Mouse (Mus musculus) layer of hippocampus, adult 18-20 months (tissue): ENCODE measurements at regions not wholly inside any gene's neighbourhood (a gene's known extent, or its start where the extent isn't known, plus 50 kb on each side); places are given as distances from the start of the nearest gene placed in this dataset.
A peak's percentile ranks its signal among the peaks of the same experiment; 100 is the strongest.
"Not testable (repeated sequence)": the region's sequence is repeated elsewhere in the genome, so short reads cannot be mapped to it uniquely, and the experiment has no call there.

Experiments
- DNase-seq, 2 experiments: peaks; one replicate each; pipeline ENCODE4 v3.0.0; 2022; ENCODE audit warnings: low spot score in 2 of 2

DNA sequence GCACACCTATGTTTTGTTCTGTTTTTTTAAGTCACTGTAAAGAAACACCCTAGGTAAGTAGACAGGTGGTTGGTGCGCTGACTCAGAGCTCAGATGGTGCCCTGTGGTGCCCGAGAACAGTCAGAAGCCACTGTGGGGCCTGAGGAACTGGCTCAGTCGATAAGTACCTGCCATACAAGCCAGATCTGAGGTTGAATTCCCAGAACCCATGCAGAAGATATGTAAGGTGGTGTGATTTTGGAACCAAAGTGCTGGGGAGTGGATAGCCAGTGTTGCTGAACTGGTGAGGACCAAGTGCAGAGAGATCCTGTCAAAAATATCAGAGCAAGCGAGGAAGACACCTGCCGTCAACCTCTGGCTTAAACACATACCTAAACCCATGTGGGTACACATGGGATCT, 65.4 kb downstream of the Chst1 start:
- no peak for DNase-seq

DNA sequence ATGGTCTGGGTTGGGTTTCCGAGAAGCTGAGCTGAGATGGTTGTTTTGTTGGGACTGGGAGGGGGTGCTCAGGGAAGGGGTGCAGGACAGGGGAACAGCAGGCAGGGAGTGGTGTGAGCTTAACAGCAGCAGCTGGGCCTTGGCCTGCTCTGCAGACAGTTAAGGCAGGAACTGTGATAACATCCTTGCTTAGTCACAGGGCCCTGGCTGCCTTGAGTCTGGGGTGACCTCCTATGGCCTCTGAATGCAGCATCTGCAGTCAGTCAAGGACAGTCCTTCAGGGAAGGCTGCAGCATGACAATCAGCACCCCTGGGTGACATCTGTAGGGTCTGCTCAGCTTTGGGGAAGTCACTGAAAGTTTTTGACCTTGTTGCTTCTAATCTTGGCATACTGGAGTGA, 67.7 kb downstream of the Chst1 start:
- no peak for DNase-seq

- DNase-seq, result no peak
These were observed 68.2 kb downstream of the Chst1 start for GRCm38 (mm10) chr2:92667756-92668155.

- DNase-seq, result not testable (repeated sequence)
These were observed 70.0 kb downstream of the Chst1 start for GRCm38 (mm10) chr2:92669431-92670081.

GRCm38 (mm10) chr2:92671586-92671985, 72.1 kb downstream of the Chst1 start:
- peak in 1 of 2 experiments; percentile 64 for DNase-seq

DNA sequence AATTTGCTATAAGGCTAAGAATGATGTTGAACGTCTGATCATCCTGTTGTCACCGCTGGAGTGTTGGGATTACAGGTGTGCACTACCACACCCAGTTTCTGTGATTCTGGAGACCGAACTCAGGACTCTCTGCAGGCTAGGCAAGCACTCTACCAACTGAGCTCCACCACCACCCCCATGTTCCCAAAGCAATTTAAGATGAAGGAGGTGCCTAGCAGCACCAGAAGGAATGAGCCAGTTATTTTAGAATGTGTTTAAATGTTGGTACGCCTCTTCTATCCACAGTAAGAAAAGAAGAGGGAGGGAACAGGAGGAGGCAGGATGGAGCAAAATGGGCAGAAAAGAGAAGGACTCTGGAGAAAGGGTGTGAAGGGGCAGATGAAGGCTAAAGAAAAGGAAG, 72.6 kb downstream of the Chst1 start:
- DNase-seq, result peak in 1 of 2 experiments; percentile 55

DNA sequence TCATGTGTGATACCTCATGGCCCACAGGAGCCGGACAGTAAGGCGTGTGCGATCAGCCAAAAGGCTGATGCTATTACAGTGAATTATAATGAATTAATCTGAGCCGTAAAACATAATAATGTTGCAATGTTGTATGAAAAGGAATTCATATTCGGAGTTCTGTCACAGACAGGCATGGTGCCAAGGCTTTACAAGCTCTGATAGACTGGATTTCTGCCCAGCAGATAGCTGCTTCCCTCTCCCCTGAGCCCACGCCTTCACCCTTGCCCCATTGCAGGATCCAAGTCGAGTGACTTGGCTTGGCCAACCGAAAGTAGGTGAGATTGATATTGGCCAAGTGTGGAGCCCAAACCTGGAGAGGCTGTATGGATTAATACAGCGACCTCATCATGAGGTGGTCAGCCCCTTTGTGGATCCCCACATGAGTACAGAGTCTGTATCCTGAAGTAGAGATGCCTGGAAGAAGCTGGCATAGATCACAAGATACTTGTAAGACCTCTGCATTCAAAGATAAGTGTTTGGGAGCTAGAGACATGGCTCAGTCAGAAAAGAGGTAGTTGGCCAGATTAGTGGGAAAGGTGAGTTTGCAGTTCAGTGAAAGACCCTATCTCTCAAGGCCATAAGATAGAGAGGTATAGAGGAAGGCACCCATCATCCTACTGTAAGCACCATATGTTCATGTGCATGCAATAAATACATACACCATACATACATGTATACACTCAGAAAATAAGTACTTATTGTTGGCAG, 73.7 kb downstream of the Chst1 start:
- DNase-seq, result peak in 1 of 2 experiments; percentile 72

- DNase-seq, result no peak
These were observed 74.4 kb downstream of the Chst1 start for GRCm38 (mm10) chr2:92673931-92674330.

DNA sequence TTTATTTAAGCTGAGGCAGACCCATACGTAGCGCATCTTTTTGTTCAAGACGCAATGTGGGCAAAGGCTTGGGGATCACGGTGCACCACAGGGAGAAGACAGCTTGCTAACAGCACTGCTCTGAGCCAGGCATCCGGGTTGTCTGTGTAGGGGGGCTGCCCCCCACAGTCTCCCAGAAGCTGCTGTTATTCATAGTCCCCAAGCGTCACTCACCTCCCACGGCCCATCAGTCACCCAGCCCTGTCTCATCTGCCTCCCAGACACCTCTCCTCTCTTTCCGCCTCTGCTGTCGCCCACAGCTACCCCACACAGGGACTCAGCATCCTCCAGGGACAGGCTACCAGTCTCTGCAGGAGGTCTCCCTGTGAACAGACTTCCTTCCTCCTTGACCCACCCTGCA, 75.7 kb downstream of the Chst1 start:
- DNase-seq, result peak; percentile 91 to 96

- no peak for DNase-seq
These were observed 78.9 kb downstream of the Chst1 start for GRCm38 (mm10) chr2:92678276-92678930.

GRCm38 (mm10) chr2:92678999-92679704, 79.6 kb downstream of the Chst1 start:
- no peak for DNase-seq

DNA sequence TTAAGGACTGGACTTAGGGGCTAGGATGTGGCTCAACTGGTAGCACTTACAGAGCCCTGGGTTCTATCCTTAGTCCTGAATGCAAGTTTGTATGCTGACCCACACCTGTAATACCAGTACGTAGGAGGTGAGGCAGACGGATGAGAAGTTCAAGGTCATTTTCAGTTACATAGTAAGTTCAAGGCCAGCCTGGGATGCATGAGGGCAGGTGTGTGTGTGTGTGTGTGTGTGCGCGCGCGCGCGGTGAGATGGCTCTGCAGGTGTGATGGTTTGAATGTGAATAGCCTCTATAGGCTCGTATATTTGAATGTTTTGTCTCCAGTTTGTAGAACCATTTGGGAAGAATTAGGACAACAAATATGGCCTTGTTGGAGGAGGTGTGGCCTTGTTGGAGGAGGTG, 82.7 kb downstream of the Chst1 start:
- no peak for DNase-seq

- peak; percentile 66 to 88 for DNase-seq
These were observed 88.2 kb downstream of the Chst1 start for GRCm38 (mm10) chr2:92687702-92688101.

DNA sequence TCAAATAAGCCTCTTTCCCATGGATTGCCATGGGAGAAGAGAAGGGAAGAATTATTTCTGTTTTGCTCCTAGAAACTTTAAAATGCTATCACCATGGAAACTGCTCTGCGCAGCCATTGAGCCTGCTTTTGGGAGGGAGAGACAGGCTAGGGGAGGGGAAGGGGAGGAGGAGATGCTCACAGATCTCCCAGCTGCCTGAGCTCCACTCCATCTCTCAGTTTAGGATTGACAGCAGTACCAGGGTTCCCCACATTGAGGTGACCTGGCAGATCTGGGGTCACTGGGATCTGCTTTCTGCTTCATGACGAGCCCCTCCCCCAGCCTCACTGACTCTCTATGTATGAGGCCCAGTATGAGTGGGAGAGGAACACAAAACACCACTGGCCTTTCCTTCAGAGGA, 89.7 kb downstream of the Chst1 start:
- peak; percentile 70 to 78 for DNase-seq

DNA sequence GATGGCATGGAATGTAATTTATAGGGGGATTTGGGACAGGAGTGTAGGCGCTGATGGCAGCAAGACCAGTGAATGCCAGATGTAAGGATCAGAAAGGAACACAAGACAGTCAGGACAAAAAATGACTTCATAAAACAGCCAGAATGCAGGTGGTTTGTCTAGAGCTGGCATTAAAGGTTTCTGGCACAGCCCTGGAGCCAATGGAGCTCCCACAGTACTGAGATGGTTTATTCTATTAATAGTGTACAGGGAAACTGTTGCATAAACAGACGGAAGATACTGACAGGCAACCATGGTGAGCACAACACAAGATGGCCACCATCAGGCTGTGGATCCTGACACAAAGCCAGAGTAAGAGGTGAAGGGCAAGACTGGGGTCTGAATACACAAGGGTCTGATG, 90.8 kb downstream of the Chst1 start:
- DNase-seq, result peak in 1 of 2 experiments; percentile 51

- DNase-seq, result no peak
These were observed 91.9 kb downstream of the Chst1 start for GRCm38 (mm10) chr2:92691438-92691837.

GRCm38 (mm10) chr2:92692623-92693022, 93.1 kb downstream of the Chst1 start:
- peak; percentile 60 to 79 for DNase-seq

- no peak for DNase-seq
These were observed 93.5 kb downstream of the Chst1 start for GRCm38 (mm10) chr2:92693024-92693423.

DNA sequence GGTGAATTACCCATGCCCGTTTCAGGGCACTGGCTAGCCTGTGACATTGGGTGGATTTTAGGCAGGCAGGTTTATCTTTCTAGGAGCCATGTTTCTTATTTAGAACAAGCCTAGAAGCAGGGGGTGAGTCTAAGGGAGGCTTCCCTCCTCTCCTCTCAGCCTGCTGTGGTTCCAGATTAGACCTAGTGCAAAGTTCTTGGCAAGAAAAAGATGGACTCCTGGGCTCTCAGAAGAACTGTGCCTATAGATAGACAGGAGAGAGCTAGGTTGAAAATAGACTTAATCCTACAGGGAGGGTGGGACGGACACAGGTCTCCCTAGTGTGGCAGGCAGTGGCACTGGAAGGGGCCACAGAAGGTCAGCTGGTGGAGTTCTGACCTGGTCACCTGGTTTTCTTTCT, 95.3 kb downstream of the Chst1 start:
- no peak for DNase-seq

DNA sequence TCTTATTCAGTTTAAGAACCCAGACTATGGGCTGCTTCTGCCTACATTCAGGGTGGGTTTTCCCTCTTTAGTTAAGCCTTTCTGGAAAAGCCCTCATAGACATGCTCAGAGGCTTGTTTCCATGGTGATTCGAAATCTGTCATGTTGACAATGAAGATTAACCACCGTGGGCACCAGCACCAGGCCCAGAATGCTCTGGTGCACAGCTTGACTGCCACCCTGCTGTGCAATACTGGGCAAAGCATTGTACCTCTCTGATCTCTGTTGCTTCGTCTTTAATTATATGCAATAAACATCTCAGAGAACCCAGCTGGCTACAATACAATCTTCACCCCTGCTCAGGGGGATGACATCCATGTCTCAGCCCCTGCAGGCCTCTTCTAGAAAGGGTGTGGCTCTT, 96.4 kb downstream of the Chst1 start:
- DNase-seq, result peak; percentile 57 to 76

DNA sequence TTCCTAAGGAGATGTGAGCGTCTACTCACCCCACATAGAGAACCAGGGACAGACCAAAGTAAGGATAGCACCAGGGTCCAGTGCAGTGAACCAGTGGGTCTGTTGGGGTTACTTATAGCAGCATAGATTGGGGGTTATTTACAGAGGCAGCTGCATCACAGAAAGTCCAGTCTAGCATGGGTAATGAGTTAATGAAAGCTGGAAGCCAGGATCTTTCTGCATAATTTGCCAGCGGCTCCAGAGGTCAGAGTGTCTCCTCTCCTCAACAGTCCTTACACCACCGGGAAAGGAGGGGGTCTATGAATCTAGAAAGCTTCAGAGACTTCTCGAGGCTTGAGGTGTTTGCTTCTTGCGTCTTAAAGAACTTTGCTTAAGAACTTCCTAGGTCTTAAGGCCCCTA, 98.2 kb downstream of the Chst1 start:
- DNase-seq, result no peak

DNA sequence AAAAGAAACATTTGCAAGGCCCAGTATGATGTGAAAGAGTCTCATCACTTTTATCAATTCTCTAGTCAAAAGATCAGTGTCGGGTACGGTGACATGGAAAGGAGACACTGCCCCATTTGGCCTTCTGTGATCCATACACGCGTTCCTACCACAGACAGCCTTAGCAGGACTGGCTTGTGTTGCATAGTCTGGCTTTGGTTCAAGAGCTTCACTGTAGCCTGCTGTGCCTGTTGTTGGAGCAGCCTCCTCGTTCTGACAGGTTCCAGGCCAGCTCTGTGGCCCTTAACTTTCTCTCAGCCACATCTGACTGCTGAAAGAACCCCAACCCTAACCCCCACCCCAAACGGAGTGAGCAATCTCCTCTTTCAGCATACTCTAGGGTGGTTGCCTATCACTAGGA, 99.9 kb downstream of the Chst1 start:
- no peak for DNase-seq
